Mouse (Mus musculus) embryo, embryonic 10 days (tissue): ENCODE data around the gene Rab17.

Experiments used
- DNase-seq: peaks from one replicate; pipeline ENCODE4 v3.0.0-alpha.2; 2015; ENCODE audit warnings: low spot score

Gene Rab17

GRCm38 (mm10) chr1:90969347-90969784 is at the start of gene Rab17:
Gene Rab17, minus strand, starts transcription at chr1:90969661.
- DNase-seq: no peak

- DNase-seq: peak; percentile 58
These were observed 47.8 kb upstream of the Rab17 start for GRCm38 (mm10) chr1:91017111-91017758.

- no peak for DNase-seq
These were observed 46.1 kb upstream of the Rab17 start for GRCm38 (mm10) chr1:91015571-91015970.

GRCm38 (mm10) chr1:91013803-91014202 is 44.3 kb upstream of the Rab17 start:
- DNase-seq: no peak

- DNase-seq: no peak
These were observed 41.9 kb upstream of the Rab17 start for GRCm38 (mm10) chr1:91011336-91011735.

GRCm38 (mm10) chr1:91010716-91011115 is 41.3 kb upstream of the Rab17 start:
- no peak for DNase-seq

GRCm38 (mm10) chr1:91010216-91010615 is 40.8 kb upstream of the Rab17 start:
- DNase-seq: no peak

- DNase-seq: no peak
These were observed 39.8 kb upstream of the Rab17 start for GRCm38 (mm10) chr1:91009266-91009665.

GRCm38 (mm10) chr1:91008746-91009145 is 39.3 kb upstream of the Rab17 start:
- no peak for DNase-seq

GRCm38 (mm10) chr1:91008147-91008682 is 38.8 kb upstream of the Rab17 start:
- DNase-seq: no peak

GRCm38 (mm10) chr1:91006708-91007107 is 37.2 kb upstream of the Rab17 start:
- DNase-seq: no peak

- DNase-seq: no peak
These were observed 36.6 kb upstream of the Rab17 start for GRCm38 (mm10) chr1:91006037-91006436.

GRCm38 (mm10) chr1:91003522-91004253 is 34.2 kb upstream of the Rab17 start:
- no peak for DNase-seq

- DNase-seq: no peak
These were observed 33.2 kb upstream of the Rab17 start for GRCm38 (mm10) chr1:91002641-91003040.

- no peak for DNase-seq
These were observed 32.5 kb upstream of the Rab17 start for GRCm38 (mm10) chr1:91001871-91002539.

GRCm38 (mm10) chr1:91001101-91001500 is 31.6 kb upstream of the Rab17 start:
- no peak for DNase-seq

GRCm38 (mm10) chr1:90999911-91000601 is 30.6 kb upstream of the Rab17 start:
- no peak for DNase-seq

- peak; percentile 50 for DNase-seq
These were observed 29.6 kb upstream of the Rab17 start for GRCm38 (mm10) chr1:90998891-90999611.

- peak; percentile 75 for DNase-seq
These were observed 28.9 kb upstream of the Rab17 start, which contains the start of gene Lrrfip1 for GRCm38 (mm10) chr1:90998268-90998890. Gene Lrrfip1, plus strand, starts transcription at chr1:90998737.

GRCm38 (mm10) chr1:90997641-90998040 is 28.2 kb upstream of the Rab17 start:
- no peak for DNase-seq

GRCm38 (mm10) chr1:90997136-90997535 is 27.7 kb upstream of the Rab17 start:
- no peak for DNase-seq
